Mouse (Mus musculus) forebrain, embryonic 14.5 days (tissue): ENCODE data around the gene Ankrd55. TPM values are rescaled to one million over a fixed set of nuclear protein-coding genes. Genes with fewer than 3 reads are reported as not detected.

Source experiments
- ATAC-seq: fragments of 200-750 bp; cut with Nextera tagmentation; 2 replicates; pipeline ENCODE4 v1.8.0; 2017; ENCODE audit warnings: mild to moderate bottlenecking, moderate library complexity
- DNase-seq: peaks from one replicate; pipeline ENCODE4 v3.0.0-alpha.2; 2015; ENCODE audit warnings: low spot score
- H3K27ac ChIP-seq: fragments of 300-500 bp; sonication (generic); 2 replicates; pipeline ENCODE4 v1.5.1; 2014; ENCODE audit warnings: low read depth, mild to moderate bottlenecking, control low read depth, low read length, moderate library complexity
- H3K27me3 ChIP-seq: fragments of 300-500 bp; sonication (generic); replicated peaks from 2 replicates; pipeline ENCODE4 v1.6.1; 2014; ENCODE audit warnings: low read length, control low read depth, mixed read lengths; ENCODE audit not compliant: control insufficient read depth, insufficient read depth
- H3K36me3 ChIP-seq: fragments of 300-500 bp; sonication (generic); 2 replicates; pipeline ENCODE4 v1.6.1; 2014; ENCODE audit warnings: low read length, control low read depth; ENCODE audit not compliant: control insufficient read depth, insufficient read depth
- H3K4me1 ChIP-seq: fragments of 300-500 bp; sonication (generic); 2 replicates; pipeline ENCODE4 v1.6.1; 2014; ENCODE audit warnings: antibody characterized with exemption, low read length, control low read depth; ENCODE audit not compliant: control insufficient read depth, insufficient read depth
- H3K4me2 ChIP-seq: fragments of 300-500 bp; sonication (generic); 2 replicates; pipeline ENCODE4 v1.6.1; 2014; ENCODE audit warnings: mild to moderate bottlenecking, control low read depth, low read length
- H3K4me3 ChIP-seq: fragments of 300-500 bp; sonication (generic); 2 replicates; pipeline ENCODE4 v1.5.1; 2014; ENCODE audit warnings: low read depth, low read length, control low read depth
- H3K9ac ChIP-seq: fragments of 300-500 bp; sonication (generic); 2 replicates; pipeline ENCODE4 v1.6.1; 2014; ENCODE audit warnings: mild to moderate bottlenecking, low read length, control low read depth, moderate library complexity
- H3K9me3 ChIP-seq: fragments of 300-500 bp; sonication (generic); replicated peaks from 2 replicates; pipeline ENCODE4 v1.6.1; 2016; ENCODE audit warnings: low read length, control low read depth, mixed read lengths; ENCODE audit not compliant: control insufficient read depth
- WGBS: fragments of 180-500 bp; shearing (Covaris S2); extraction: QIAGEN DNeasy Blood & Tissue Kit; methylation state at CpG from one replicate; pipeline ENCODE4 v1.1.7; 2014; 5-methylcytosine and 5-hydroxymethylcytosine counted together
- polyA plus RNA-seq: library from polyadenylated mRNA; unstranded; fragments of >200 nt; fragmentation: Nextera tagmentation; extraction: Ambion mirVana; gene quantifications from 2 replicates; pipeline ENCODE4 v1.2.1, GENCODE M21; 2014

The Ankrd55 gene
- polyA plus RNA-seq, 1 experiment from 2014 or later, result 2.6 TPM

DNA sequence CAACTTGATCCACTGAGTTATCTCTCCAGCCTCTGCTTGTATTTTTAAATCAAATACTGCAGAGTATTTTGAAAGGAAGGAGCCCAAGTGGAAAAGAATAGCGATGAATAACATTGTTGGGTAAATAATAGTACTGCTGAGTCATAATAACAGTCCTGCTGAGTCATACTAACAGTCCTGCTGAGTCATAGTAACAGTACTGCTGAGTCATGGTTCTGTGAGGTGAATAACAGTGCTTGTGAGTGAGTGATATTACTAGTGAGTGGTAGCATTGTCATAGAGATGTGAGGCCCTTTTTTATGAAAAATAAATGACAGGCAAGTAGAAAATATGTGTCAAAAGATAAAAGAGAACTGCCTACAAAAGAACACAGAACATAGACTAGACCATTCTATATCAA is 1.1 kb upstream of the Ankrd55 start:
- Histone ChIP-seq H3K4me1 (peaks cover 8% of the 10 kb centered on the region; the same call in 1 of the 2 replicates), H3K4me3 (no peak overlapping the region), H3K4me2 (no peak overlapping the region), H3K27ac (no peak overlapping the region), H3K9me3 (no peaks in the 10 kb centered on the region), H3K27me3 (no peaks in the 10 kb centered on the region), H3K36me3 (no peaks in the 10 kb centered on the region), H3K9ac (no peak overlapping the region)
- WGBS, result 75% methylated on average over 1 of the region's 1 CpGs
- DNase-seq (no peak), ATAC-seq (no peak)

DNA sequence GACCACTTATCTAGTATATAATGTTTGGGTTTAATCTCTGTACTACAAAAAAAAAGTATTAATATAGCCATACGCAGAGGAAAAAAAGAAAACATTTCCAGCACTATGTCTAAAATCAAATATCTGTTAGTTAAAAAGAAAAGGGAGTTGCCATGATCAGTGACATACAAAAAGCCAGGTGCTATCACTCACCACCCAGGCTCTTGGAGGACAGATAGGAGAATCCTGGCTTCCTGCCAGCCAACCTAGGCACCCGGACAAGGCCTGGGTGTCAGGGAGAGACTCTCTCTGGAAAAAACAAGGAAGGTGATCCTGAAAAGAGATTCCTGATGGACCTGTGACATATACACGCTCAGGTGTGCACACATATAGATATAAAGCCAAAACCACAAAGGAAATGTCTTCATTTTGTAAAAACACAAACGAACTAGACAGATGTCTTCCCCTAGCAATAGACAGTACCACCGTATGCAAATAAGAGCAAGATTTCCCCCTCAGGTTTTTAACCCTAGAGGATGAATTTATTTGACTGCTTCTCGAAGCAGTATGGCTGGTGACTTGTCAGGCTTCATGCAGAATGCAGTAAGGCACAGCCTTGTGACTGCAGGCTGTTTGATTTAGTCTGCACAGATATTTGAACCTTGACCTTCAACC is 553 bp upstream of the Ankrd55 start:
- H3K36me3 ChIP-seq, result no peaks in the 10 kb centered on the region
- peak; percentile 54 for ATAC-seq
- no peaks in the 10 kb centered on the region for H3K9me3 ChIP-seq
- no peaks in the 10 kb centered on the region for H3K27me3 ChIP-seq
- H3K4me1 ChIP-seq, result peaks cover 8% of the 10 kb centered on the region; the same call in 1 of the 2 replicates
- no peak for DNase-seq
- peak overlapping the region; percentile 71; the same call in 1 of the 2 replicates for H3K27ac ChIP-seq
- H3K4me3 ChIP-seq, result 0 out of 2 replicates have a peak overlapping the region, but pooled peaks have one; percentile 22
- 60% methylated on average over 6 of the region's 6 CpGs for WGBS
- H3K9ac ChIP-seq, result peak overlapping the region; percentile 22
- H3K4me2 ChIP-seq, result peak overlapping the region; percentile 55

DNA sequence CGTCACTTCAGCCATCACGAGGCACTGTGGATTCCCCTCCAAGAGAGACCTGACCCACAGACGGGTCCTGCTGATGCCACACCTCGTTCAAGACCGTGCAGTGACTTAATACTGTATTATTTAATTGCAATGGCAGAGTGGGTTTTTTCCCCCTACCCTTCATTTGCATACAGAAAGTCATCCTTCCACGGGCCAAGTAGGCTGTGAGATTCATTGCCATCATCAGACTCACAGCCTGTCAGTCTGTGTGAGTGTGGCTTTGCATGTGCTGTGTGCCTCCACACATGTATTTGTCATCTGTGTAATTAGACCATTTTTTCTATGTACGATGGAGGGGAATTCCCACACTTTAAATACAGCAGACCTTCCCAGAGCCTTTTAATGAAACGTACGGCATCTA is 1.1 kb downstream of the Ankrd55 start:
- ATAC-seq, result no peak
- Histone ChIP-seq H3K4me1 (peaks cover 8% of the 10 kb centered on the region; the same call in 1 of the 2 replicates), H3K9ac (peak overlapping the region; percentile 1; the same call in 1 of the 2 replicates), H3K4me3 (no peak overlapping the region), H3K27ac (no peak overlapping the region), H3K9me3 (no peaks in the 10 kb centered on the region), H3K4me2 (peak overlapping the region; percentile 55), H3K27me3 (no peaks in the 10 kb centered on the region), H3K36me3 (no peaks in the 10 kb centered on the region)
- no peak for DNase-seq
- WGBS, result 78% methylated on average over 9 of the region's 9 CpGs

DNA sequence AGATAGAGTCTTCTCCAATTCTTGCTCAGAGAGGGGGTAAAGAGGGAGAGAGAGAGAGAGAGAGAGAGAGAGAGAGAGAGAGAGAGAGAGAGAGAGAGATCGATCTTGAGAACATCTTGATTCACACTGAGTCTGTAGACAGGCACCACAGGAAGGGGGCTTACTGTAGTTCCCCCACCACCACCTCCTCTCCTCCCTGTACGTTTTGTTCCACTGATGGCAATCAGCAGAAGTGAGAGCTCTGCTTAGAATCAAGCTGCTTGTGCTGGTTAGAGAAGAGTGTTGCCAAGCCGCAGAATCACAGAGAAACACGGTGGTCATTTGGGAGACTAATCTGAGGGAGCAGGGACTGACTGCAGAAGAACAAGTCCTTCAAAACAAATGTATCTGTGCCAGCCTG is 1.7 kb downstream of the Ankrd55 start:
- H3K27ac ChIP-seq, result no peak overlapping the region
- H3K36me3 ChIP-seq, result no peaks in the 10 kb centered on the region
- ATAC-seq (no peak), DNase-seq (no peak)
- H3K27me3 ChIP-seq, result no peaks in the 10 kb centered on the region
- no peak overlapping the region for H3K4me3 ChIP-seq
- H3K9me3 ChIP-seq, result no peaks in the 10 kb centered on the region
- peaks cover 8% of the 10 kb centered on the region; the same call in 1 of the 2 replicates for H3K4me1 ChIP-seq
- no peak overlapping the region for H3K9ac ChIP-seq
- WGBS, result 73% methylated on average over 4 of the region's 4 CpGs
- H3K4me2 ChIP-seq, result 0 out of 2 replicates have a peak overlapping the region, but pooled peaks have one; percentile 3

DNA sequence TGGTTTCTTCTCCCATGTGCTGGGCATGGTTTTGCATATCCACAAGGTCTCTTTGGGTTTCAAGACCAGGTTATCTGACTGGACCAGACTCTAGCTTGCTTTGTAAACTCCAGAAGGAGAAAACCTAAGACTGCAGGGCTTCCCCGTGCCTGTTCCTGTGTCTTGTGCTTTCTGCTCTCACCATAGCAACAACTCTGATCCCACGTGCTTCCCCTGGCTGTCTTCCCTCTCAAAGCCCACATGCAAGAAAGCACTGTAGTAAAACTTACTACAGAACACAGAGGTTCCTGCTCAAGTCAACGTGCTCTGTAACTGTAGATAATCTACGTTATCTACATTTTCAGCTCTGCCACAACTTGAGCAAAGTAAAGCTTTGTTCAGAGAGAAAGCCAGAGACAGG is 4.2 kb downstream of the Ankrd55 start:
- ATAC-seq (no peak), DNase-seq (no peak)
- H3K27ac ChIP-seq, result no peak overlapping the region
- no peak overlapping the region for H3K4me2 ChIP-seq
- H3K36me3 ChIP-seq, result no peaks in the 10 kb centered on the region
- no peak overlapping the region for H3K9ac ChIP-seq
- H3K27me3 ChIP-seq, result no peaks in the 10 kb centered on the region
- H3K9me3 ChIP-seq, result no peaks in the 10 kb centered on the region
- H3K4me3 ChIP-seq, result no peak overlapping the region
- H3K4me1 ChIP-seq, result peaks cover 8% of the 10 kb centered on the region; the same call in 1 of the 2 replicates
- 74% methylated on average over 4 of the region's 4 CpGs for WGBS

DNA sequence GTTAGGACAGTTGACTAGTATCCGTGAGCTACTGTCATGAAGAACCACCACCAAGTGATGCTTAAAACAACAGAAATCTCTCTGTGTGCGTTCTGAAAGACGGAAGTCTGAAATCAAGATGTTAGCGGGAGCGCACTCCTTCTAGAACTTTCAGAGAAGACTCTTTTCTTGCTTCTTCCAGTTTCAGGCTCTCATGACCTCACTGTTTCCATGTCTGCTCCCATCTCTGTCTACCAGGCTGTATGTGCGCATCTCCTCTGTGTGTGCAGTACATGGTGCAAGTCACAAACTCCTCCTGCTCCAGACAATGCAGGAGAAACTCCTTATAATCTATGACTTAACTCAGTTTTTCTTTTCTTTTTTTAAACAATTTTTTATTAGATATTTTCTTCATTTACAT is 4.8 kb downstream of the Ankrd55 start:
- no peak for ATAC-seq
- H3K27me3 ChIP-seq, result no peaks in the 10 kb centered on the region
- no peaks in the 10 kb centered on the region for H3K36me3 ChIP-seq
- no peak overlapping the region for H3K4me2 ChIP-seq
- no peak for DNase-seq
- no peak overlapping the region for H3K9ac ChIP-seq
- H3K9me3 ChIP-seq, result no peaks in the 10 kb centered on the region
- H3K27ac ChIP-seq, result no peak overlapping the region
- no peak overlapping the region for H3K4me3 ChIP-seq
- peaks cover 5% of the 10 kb centered on the region; the same call in 1 of the 2 replicates for H3K4me1 ChIP-seq
- WGBS, result 97% methylated on average over 6 of the region's 6 CpGs

DNA sequence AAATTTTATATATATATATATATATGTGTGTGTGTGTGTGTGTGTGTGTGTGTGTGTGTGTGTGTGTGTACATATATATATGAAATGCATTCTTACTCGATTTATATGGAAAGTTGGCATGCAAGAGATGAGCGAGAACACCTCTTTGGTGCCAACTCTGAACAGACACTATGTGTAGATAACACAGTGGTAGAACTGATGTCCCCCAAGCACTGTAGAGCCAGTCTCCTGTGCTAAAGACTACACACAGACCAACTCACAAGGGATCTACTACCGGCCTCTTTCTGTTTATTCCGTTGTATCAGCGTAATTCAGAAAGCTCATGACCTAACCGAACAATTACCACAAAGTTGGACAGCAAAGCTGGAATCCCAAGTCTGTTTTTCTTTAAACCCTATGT is 6.2 kb downstream of the Ankrd55 start:
- H3K9me3 ChIP-seq, result no peaks in the 10 kb centered on the region
- DNase-seq (no peak), ATAC-seq (no peak)
- H3K36me3 ChIP-seq, result no peaks in the 10 kb centered on the region
- H3K27me3 ChIP-seq, result no peaks in the 10 kb centered on the region
- H3K4me1 ChIP-seq, result no peaks in the 10 kb centered on the region
- H3K9ac ChIP-seq, result no peak overlapping the region
- H3K27ac ChIP-seq, result no peak overlapping the region
- no peak overlapping the region for H3K4me2 ChIP-seq
- WGBS, result 94% methylated on average over 6 of the region's 6 CpGs
- H3K4me3 ChIP-seq, result no peak overlapping the region

DNA sequence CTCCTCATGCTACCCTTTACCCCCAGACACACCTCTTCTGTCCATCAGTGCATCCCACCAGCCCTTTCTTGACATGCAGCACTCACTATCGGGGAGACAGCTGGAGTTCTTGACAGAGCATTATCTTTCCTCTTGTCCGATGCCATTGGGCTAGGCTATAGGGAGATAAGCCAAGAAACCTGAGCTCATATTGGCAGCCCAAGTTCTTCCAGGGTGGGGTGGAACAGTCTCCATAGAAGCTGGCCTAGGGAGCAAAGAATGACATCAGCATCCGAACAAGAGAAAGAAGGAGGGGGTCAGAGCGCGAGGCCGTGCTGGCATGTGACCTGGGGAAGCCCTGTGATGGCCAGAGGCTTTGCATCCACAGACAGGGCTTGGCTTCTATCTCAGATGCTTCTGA is 9.5 kb downstream of the Ankrd55 start:
- ATAC-seq (no peak), DNase-seq (no peak)
- Histone ChIP-seq H3K27me3 (no peaks in the 10 kb centered on the region), H3K4me3 (no peak overlapping the region), H3K36me3 (no peaks in the 10 kb centered on the region), H3K9me3 (no peaks in the 10 kb centered on the region), H3K27ac (no peak overlapping the region), H3K9ac (no peak overlapping the region), H3K4me2 (no peak overlapping the region), H3K4me1 (no peaks in the 10 kb centered on the region)
- 89% methylated on average over 6 of the region's 6 CpGs for WGBS

DNA sequence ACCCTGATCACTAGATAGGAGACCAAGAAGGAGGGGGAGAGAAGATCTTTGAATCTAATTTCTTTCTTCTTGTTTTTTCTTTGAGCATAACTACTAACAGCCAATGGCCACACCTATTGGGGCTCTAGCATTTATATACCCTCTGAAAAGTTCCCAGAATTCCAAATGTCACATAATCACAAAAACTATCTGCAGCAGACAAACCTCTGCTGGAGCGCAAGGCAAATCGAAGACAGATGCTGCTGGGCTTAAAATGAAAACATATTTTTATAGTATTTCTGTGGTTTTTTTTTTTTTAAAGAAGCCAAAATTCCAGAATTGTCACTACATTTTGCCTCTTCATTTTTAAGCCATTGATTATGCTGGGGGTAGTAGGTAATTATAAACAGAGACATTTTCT is 15.2 kb downstream of the Ankrd55 start:
- no peaks in the 10 kb centered on the region for H3K27me3 ChIP-seq
- H3K36me3 ChIP-seq, result no peaks in the 10 kb centered on the region
- H3K4me2 ChIP-seq, result no peak overlapping the region
- DNase-seq (no peak), ATAC-seq (no peak)
- WGBS, result 95% methylated on average over 2 of the region's 2 CpGs
- no peak overlapping the region for H3K9ac ChIP-seq
- no peak overlapping the region for H3K27ac ChIP-seq
- H3K4me3 ChIP-seq, result no peak overlapping the region
- H3K4me1 ChIP-seq, result no peaks in the 10 kb centered on the region
- no peaks in the 10 kb centered on the region for H3K9me3 ChIP-seq
